Mouse (Mus musculus) bone marrow, adult 2 months (tissue): Measurements from ENCODE around the gene Leng1. TPM values are rescaled to one million over a fixed set of nuclear protein-coding genes. Genes with fewer than 3 reads are reported as not detected.

Source experiments
- H3K27ac ChIP-seq: fragments of 200-500 bp; 2 replicates; pipeline ENCODE4 v1.5.1; 2012; ENCODE audit warnings: low read depth, mild to moderate bottlenecking, control low read depth, inconsistent platforms, low read length; ENCODE audit not compliant: control insufficient read depth, poor library complexity, insufficient read depth
- H3K4me1 ChIP-seq: fragments of 200-500 bp; 2 replicates; pipeline ENCODE4 v1.6.1; 2011; ENCODE audit warnings: low read length; ENCODE audit not compliant: control insufficient read depth, insufficient read depth
- H3K4me3 ChIP-seq: fragments of 200-500 bp; replicated peaks from 2 replicates; pipeline ENCODE3; 2011; ENCODE audit warnings: mild to moderate bottlenecking, low read depth, low read length, control low read depth; ENCODE audit not compliant: control insufficient read depth
- CTCF ChIP-seq: fragments of 200-500 bp; IDR thresholded peaks from 2 replicates; pipeline ENCODE4 v1.5.1; 2011; ENCODE audit warnings: low read length, control low read depth; ENCODE audit not compliant: control insufficient read depth, insufficient read depth
- POLR2A ChIP-seq: fragments of 200-500 bp; IDR thresholded peaks from 2 replicates; pipeline ENCODE4 v1.6.1; 2011; ENCODE audit warnings: low read depth, mild to moderate bottlenecking, control low read depth, low read length, borderline replicate concordance; ENCODE audit not compliant: control insufficient read depth
- WGBS: fragments of 180-500 bp; shearing (Covaris S2); methylation state at CpG from one replicate; pipeline ENCODE4 v1.1.7; 2018; 5-methylcytosine and 5-hydroxymethylcytosine counted together
- polyA plus RNA-seq: library from polyadenylated mRNA; stranded (reverse); fragments of >200 nt; gene quantifications from 2 replicates; pipeline ENCODE4 v1.2.4, GENCODE M21; 2011; ENCODE audit warnings: low replicate concordance; ENCODE audit not compliant: missing spikeins, insufficient read depth, insufficient read length

Gene Leng1
- polyA plus RNA-seq, 1 experiment, result 9.8 TPM

- TF ChIP-seq POLR2A, result no peak
- no peak for TF ChIP-seq CTCF
- no peak overlapping the region for H3K27ac ChIP-seq
- no peaks in the 10 kb centered on the region for H3K4me1 ChIP-seq
- 87% methylated on average over 10 of the region's 10 CpGs for WGBS
- no peak overlapping the region for H3K4me3 ChIP-seq
These were observed 18.4 kb upstream of the Leng1 start for GRCm38 (mm10) chr7:3683908-3684550.

- H3K27ac ChIP-seq, result no peak within 1 kb of the TSS
- TF ChIP-seq CTCF, result no peak
- TF ChIP-seq POLR2A, result no peak
- H3K4me1 ChIP-seq, result no peaks in the 10 kb centered on the region; the same call in 1 of the 2 replicates
- no peak within 1 kb of the TSS for H3K4me3 ChIP-seq
- 80% methylated on average over 9 of the region's 9 CpGs for WGBS
These were observed 11.7 kb upstream of the Leng1 start, which contains the start of gene Tmc4 for GRCm38 (mm10) chr7:3677342-3677741. Gene Tmc4 (minus strand): TSS chr7:3677553.

- Histone ChIP-seq H3K4me1 (no peaks in the 10 kb centered on the region; the same call in 1 of the 2 replicates), H3K4me3 (no peak overlapping the region)
- 87% methylated on average over 12 of the region's 12 CpGs for WGBS
These were observed 10.7 kb upstream of the Leng1 start for GRCm38 (mm10) chr7:3676371-3676770.

GRCm38 (mm10) chr7:3675228-3675548 is 9.5 kb upstream of the Leng1 start:
- H3K27ac ChIP-seq, result no peak overlapping the region
- TF ChIP-seq POLR2A (no peak), CTCF (no peak)
- 67% methylated on average over 3 of the region's 3 CpGs for WGBS
- no peaks in the 10 kb centered on the region; the same call in 1 of the 2 replicates for H3K4me1 ChIP-seq
- H3K4me3 ChIP-seq, result no peak overlapping the region

More at GRCm38 (mm10) chr7:3676371-3676770, 10.7 kb upstream of the Leng1 start:
- TF ChIP-seq CTCF (no peak), POLR2A (no peak)
- no peak overlapping the region for H3K27ac ChIP-seq

GRCm38 (mm10) chr7:3674507-3675227 is 9.0 kb upstream of the Leng1 start:
- Histone ChIP-seq H3K27ac (no peak overlapping the region), H3K4me3 (no peak overlapping the region), H3K4me1 (no peaks in the 10 kb centered on the region; the same call in 1 of the 2 replicates)
- TF ChIP-seq POLR2A (no peak), CTCF (peak; percentile 98)
- 60% methylated on average over 10 of the region's 10 CpGs for WGBS

- Histone ChIP-seq H3K27ac (no peak overlapping the region), H3K4me1 (peaks cover 3% of the 10 kb centered on the region; the same call in 1 of the 2 replicates), H3K4me3 (no peak overlapping the region)
- TF ChIP-seq POLR2A, result no peak
- no peak for TF ChIP-seq CTCF
- 36% methylated on average over 14 of the region's 14 CpGs for WGBS
These were observed 1.3 kb upstream of the Leng1 start for GRCm38 (mm10) chr7:3666921-3667391.

- 26% methylated on average over 15 of the region's 15 CpGs for whole genome bisulfite sequencing
- TF ChIP-seq POLR2A (no peak), CTCF (no peak)
- Histone ChIP-seq H3K4me1 (peaks cover 3% of the 10 kb centered on the region; the same call in 1 of the 2 replicates), H3K4me3 (peak overlapping the region; percentile 86), H3K27ac (peak overlapping the region; percentile 80)
These were observed 971 bp downstream of the Leng1 start for GRCm38 (mm10) chr7:3664524-3665214.

- H3K4me3 ChIP-seq, result no peak overlapping the region
- no peak for TF ChIP-seq CTCF
- no peak for TF ChIP-seq POLR2A
- no peaks in the 10 kb centered on the region; the same call in 1 of the 2 replicates for H3K4me1 ChIP-seq
- no peak overlapping the region for H3K27ac ChIP-seq
- 91% methylated on average over 14 of the region's 14 CpGs for WGBS
These were observed 7.1 kb downstream of the Leng1 start for GRCm38 (mm10) chr7:3658578-3658977.
